Mouse (Mus musculus) cerebellum, adult 9-10 months (tissue): ENCODE measurements around the gene Gm28048.

Experiments
- DNase-seq: peaks from one replicate; pipeline ENCODE4 v3.0.0; 2022

Gene Gm28048

GRCm38 (mm10) chr11:22937716-22938316 lies 44.1 kb downstream of the Gm28048 start:
- no peak for DNase-seq

- no peak for DNase-seq
Measured at GRCm38 (mm10) chr11:22936446-22937125, 45.3 kb downstream of the Gm28048 start.

- DNase-seq = no peak
Measured at GRCm38 (mm10) chr11:22932167-22932566, 49.7 kb downstream of the Gm28048 start.

GRCm38 (mm10) chr11:22931320-22931905 lies 50.5 kb downstream of the Gm28048 start:
- no peak for DNase-seq

- no peak for DNase-seq
Measured at GRCm38 (mm10) chr11:22930129-22930528, 51.8 kb downstream of the Gm28048 start.

- no peak for DNase-seq
Measured at GRCm38 (mm10) chr11:22928586-22929169, 53.2 kb downstream of the Gm28048 start.

- no peak for DNase-seq
Measured at GRCm38 (mm10) chr11:22923606-22924005, 58.3 kb downstream of the Gm28048 start.

GRCm38 (mm10) chr11:22922546-22922945 lies 59.3 kb downstream of the Gm28048 start:
- no peak for DNase-seq

- DNase-seq = no peak
Measured at GRCm38 (mm10) chr11:22919336-22919735, 62.6 kb downstream of the Gm28048 start.

- no peak for DNase-seq
Measured at GRCm38 (mm10) chr11:22917786-22918185, 64.1 kb downstream of the Gm28048 start.

- no peak for DNase-seq
Measured at GRCm38 (mm10) chr11:22913744-22914143, 68.1 kb downstream of the Gm28048 start.

GRCm38 (mm10) chr11:22911831-22912230 lies 70.1 kb downstream of the Gm28048 start:
- no peak for DNase-seq

GRCm38 (mm10) chr11:22906453-22906865 lies 75.4 kb downstream of the Gm28048 start:
- no peak for DNase-seq

- DNase-seq = no peak
Measured at GRCm38 (mm10) chr11:22902923-22903322, 79.0 kb downstream of the Gm28048 start.

GRCm38 (mm10) chr11:22900041-22900440 lies 81.8 kb downstream of the Gm28048 start:
- DNase-seq = no peak

GRCm38 (mm10) chr11:22897642-22898041 lies 84.2 kb downstream of the Gm28048 start:
- no peak for DNase-seq

- DNase-seq = no peak
Measured at GRCm38 (mm10) chr11:22897127-22897526, 84.8 kb downstream of the Gm28048 start.

- DNase-seq = no peak
Measured at GRCm38 (mm10) chr11:22893075-22893474, 88.8 kb downstream of the Gm28048 start.

- no peak for DNase-seq
Measured at GRCm38 (mm10) chr11:22892466-22892865, 89.4 kb downstream of the Gm28048 start.

GRCm38 (mm10) chr11:22891876-22892275 lies 90.0 kb downstream of the Gm28048 start:
- no peak for DNase-seq

GRCm38 (mm10) chr11:22891242-22891641 lies 90.6 kb downstream of the Gm28048 start:
- no peak for DNase-seq

GRCm38 (mm10) chr11:22889224-22889623 lies 92.7 kb downstream of the Gm28048 start:
- no peak for DNase-seq

- DNase-seq = no peak
Measured at GRCm38 (mm10) chr11:22886991-22887390, 94.9 kb downstream of the Gm28048 start.

- no peak for DNase-seq
Measured at GRCm38 (mm10) chr11:22885350-22885749, 96.5 kb downstream of the Gm28048 start.
